Mouse (Mus musculus): ENCODE data around the gene Crim1. TPM values are rescaled to one million over a fixed set of nuclear protein-coding genes. Genes with fewer than 3 reads are reported as not detected.

Gene Crim1
- total RNA-seq, 2 experiments from 2014 or later: 19.8 to 22.5 TPM

DNA sequence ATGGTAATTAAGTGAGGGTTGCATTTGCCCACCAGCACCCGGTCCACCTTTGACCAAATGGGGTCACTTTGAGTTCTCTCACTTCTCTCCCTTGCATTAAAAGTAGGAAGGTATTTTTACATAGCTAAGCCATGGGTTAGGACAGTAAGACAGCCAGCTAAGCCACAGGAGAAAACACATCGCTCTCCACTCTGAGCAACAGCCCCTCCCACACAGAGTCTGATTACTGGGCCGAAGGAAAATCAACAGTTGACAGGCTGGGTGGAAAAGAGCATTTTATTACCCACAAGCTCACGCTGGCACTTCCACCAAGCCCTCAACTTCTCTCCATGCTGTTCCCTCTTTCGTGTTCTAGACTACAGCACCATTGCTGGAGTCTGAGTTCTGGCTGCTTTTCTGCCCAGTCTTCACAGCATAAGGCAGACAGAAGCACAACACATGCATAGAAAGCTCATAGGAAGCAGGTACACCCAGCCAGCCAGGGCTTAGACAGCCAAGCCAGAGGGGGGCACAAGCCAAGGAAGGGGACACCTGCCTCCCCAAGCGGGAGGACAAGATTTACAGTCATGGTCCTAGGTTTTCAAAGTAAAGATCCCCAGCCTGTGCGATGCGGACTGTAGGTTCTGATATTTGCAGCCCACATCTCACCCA lies 179.2 kb downstream of the Crim1 start:
- DNase-seq: no peak

DNA sequence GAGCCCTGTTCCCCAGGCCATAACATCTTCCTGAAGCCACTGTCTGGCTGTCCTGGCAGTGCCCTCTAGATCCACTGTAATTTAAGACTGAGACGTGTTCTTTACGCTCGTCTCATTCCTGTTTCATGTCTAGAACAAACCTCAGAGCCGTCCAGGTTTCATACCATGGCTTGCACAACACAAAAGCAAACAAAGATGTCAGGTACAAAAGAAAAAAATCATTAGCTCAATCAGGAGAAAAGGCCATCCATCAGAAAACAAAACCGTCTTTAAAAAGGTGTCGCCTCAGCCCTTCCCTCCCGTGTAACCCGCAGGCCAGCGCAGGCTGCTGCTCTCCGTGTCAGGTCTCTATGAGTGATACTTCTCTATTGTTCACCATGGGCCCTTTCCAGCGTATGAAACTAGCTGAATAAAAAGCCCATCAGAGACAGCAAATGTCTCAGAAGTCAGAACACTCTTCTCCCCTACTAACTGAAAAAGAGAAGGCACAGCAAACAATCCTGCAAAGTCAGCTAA lies 179.7 kb downstream of the Crim1 start:
- DNase-seq: no peak

DNA sequence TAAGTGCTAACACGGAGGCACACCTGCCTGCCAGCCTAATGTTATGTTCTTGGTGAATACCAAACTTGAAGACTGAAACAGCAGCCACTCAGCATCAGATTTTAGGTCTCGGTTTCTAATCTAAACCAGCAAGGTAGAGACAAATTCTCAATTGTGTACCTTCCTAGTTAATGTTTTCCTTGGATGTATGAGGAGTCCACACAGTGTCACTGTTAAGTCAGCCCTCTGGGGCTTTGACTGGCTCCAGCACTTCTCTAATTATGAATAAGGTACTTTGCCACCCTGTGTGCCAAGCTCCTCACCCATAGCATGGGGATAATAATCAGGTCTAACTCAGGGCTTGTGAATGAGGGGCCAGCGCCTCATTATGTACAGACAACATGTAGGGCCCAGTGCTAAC lies 182.3 kb downstream of the Crim1 start:
- no peak for DNase-seq

DNA sequence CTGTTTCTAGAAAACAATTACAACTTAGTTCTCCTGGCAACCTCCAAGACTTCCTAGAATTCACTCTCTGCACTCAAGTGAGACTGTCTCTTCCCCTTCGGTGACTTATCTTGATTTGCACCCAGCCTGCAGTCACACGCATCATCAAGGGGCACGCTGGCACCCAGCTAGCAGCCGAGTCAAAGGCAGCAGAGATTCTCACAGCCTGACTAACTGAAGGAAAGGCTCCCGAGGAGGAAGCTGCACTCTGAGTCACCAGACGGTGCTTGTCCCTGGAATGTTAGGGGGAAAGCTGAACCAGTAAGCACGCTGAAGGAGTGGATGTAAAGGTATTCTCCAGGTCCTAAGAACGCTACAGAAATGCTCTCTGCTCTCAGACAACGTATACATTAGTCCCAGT lies 187.6 kb downstream of the Crim1 start:
- DNase-seq: no peak

DNA sequence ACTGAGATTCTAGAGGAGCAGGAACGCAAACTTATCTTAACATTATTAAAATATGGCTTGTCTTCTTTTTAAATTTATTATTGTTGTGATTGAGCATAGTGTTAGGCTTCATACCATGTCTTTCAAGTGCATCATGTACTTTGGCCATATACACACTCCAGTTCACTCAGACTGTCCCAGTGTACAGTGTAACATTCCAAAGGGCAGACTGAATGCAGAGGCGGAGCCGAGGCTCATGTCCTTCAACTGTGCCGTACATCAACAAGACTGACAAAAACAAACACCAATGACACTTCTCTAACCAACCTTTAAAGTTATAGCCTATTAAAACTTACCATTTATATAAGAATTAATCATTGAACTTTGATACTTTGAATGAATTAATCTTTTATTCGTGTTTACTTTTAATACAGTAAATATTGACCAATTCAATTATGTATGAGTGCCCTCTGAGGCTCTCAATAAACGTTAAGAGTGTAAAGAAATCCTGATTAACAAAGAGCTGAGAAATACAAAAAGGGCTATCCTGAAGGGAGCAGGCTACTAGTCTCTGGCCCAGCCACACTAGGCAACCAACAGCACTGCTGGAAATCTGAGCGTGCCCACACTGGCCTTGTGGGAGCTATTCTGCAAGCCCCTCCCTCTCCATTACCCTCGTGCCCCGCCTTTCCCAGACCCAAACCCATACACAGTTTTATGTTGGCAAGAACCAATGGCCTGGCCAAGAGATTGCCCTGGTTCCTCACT lies 188.2 kb downstream of the Crim1 start:
- no peak for DNase-seq

DNA sequence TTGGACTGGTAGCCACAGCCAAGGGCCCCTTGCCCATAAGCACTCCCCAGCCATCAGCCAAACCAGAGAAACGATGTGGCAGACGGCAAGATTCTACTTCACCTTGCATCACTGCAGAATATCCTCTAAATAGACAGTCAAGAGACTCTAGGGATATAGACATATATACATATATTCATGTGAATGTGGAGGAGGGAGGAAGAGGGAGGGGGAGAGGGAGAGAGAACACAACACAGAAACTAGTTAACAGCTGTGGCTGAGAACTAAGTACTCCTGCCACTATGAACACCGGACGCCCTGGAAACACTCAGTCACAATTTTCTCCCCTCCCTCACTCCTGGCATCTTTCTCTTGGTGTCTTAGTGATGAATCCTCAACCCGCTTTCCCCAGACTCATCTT lies 189.5 kb downstream of the Crim1 start:
- DNase-seq: no peak

DNA sequence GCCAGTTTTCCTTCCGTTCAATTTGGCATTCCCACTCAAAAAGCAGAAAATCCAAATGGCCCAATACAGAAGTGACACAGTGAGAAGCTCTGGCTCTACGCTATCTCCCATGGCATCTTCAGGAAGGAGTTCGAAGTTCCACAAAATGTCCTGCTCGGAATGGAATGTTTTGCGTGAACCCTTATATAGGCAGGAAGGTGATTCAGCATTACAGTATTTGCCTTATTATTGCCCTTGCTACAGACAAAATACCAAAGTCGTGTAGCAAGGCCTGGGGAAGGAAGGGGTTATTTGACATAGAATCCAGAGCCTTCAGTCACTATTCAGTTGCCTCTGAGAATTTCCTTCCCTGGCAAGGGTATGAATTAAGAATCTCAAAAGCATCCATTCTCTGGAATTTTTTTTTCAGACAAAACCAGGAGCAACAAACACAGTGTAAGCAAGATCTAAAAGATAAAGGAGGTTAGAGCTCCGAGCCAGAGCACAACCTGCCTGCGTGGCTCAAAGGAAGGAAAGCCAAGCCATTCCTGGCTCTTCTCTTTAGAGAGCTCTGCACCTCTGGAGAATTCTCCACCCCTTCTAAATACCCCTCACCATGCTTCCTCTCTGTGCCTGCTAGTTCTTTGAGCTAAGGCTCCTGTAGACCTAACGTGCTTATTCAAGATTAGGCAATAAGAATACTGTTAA lies 192.5 kb downstream of the Crim1 start:
- no peak for DNase-seq

DNA sequence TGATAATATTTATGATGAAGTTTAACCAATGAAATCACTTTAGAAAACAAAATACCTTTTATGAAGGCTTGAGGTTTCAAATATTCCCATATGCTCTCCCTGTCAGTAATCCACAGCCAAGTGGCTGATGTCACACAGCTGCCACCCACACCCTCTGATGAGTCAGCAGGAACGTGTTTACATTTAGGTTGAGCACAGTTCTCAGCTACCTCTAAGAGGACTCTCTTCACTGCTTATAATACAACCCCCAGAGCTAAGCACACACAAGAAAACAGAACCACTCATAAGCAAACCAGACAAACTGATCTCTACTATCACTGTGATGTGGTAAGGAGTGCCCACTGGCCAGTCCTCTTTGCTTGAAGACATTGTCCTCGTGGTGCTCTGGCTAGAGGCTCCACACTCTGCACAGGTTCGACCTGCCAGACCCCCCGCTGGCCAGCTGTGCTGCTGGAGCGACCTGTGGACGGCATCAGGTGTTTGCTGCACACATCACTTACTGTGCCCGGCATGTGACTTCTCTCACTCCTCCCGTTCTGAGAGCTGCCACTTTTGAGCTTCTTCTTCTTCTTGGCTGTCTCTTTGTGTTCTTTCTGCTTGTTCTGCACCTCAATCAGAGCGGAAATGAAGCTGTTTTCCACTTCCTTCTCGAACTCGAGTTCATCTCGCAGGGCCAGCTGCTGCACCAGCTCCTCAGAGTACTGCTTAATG lies 200.2 kb downstream of the Crim1 start:
- no peak for DNase-seq

DNA sequence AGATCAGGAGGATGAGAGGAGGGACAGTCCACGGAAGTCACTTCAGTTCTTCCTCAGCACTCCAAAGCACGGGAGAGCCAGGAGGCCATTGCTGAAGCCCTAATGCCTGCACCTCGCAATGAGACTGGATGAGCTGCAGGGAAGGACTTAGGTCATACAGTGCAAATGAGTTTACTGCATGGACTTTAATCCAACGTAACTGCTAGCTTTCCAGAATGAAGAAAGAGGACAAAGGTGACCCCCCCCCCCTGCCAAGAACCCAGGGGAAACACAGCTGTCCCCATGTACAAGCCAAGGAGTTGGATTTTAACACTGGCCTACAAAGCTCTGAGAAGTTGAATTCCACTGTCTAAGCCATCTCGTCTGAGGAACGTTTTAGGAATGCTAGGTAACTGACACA lies 201.3 kb downstream of the Crim1 start:
- DNase-seq: no peak

DNA sequence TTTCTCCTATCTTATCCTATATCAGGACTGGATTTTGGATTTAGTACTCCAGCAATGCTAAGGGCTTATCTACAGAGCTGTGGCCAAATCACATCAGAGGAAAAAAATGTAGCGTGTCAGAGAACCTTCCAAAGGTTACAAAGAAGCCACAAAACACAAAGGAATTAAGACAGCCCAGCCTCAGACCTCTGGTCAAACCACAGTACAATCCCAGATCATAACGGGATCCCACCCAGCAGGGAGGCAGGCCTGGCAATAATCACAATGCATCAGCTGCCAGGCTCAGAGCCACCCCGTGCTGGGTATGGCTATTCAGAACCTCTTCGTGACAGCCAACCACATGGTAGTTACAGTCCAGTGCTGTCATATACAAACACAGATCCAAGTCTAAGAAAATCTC lies 201.7 kb downstream of the Crim1 start:
- DNase-seq: no peak

DNA sequence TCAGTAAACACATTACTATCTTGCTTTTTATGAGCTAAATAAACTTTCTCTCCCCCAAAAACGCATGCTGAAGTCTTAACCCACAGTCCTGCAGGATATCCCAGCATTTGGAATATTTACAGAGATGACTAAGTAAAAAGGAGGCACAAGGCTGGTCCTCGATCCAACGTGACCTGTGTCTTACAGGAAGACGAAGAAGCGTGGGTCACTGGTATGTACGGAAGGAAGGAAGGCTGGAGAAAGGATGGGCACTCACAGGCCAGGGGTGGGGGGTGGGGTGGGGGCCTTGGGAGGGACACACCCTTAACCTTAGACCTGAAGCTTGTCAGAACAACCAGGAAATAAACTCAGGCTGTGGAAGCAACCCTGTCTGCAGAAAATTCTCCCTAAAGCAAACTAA lies 202.1 kb downstream of the Crim1 start:
- DNase-seq: no peak

DNA sequence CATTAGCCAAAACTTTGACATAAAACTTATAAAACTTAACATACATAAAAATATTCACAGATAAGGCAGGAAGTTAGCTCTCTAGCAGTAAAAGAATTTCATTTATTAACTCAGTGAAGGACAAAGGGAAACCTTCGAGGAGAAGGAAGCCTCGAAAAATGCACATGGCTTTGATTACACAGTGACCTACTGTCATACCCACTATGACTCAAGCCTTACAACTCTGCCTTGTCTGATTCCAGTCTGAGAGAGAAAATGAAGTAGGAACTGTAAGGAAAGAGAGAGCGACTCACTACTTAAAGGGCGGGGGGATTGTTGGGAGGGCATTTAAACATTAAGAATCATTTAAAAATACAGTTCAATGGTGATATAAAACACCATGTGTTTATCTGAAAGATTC lies 203.2 kb downstream of the Crim1 start:
- DNase-seq: no peak

DNA sequence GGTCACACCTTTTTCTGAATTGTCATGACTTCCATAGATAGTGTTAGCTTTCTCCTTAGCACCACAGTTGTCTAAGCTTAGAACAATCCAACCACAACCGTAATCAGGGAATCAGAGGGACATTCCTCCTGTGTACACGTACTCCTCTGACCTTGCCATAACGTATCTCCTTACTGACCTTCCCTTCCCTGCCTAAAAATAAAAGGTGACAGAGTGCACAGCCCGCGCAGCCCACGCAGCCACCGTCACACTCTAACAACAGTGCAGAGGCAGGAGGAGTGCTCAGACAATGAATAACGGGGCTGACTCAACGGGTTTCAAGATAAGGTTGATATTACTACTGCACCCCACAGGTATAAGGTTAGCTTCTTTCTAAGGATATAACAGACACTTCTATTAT lies 203.8 kb downstream of the Crim1 start:
- DNase-seq: no peak

DNA sequence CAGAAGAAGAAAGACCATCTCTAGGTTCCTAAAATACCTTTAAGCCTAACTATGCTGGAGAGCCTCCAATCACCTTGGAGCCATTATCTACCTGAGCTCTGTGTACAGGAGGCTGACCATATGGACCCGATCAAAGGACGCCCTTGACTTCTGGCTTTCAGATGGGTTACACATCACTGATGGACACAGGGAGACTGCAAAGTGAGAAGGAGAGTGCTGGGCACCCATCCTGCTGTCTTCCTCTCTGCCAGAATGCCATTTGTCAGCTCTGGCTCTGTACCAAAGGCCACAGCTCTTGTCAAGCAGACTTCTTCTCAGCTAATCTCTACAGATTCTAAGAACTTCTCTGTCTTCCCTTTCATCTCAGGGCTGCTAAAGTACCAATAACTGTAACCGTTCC lies 205.3 kb downstream of the Crim1 start:
- DNase-seq: peak; percentile 38

DNA sequence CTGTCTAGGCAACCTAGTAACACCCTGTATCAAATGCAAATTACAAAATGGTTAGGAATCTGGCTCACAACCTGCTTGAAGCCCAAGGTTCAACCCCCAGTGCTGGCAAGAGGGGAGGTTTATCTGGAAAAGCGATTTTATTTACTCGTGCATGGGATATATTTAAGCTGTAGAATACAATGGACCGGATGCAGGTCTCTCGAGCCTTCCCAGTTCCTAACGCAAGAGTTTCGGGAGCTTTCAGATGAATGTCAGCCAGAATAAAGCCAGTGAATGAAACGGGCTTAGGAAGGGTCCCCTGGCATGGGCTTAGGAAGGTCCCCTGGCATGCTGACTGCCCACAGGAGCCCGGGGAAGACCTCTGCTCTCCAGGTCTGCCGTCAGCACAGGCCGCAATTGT lies 206.8 kb downstream of the Crim1 start:
- DNase-seq: no peak

DNA sequence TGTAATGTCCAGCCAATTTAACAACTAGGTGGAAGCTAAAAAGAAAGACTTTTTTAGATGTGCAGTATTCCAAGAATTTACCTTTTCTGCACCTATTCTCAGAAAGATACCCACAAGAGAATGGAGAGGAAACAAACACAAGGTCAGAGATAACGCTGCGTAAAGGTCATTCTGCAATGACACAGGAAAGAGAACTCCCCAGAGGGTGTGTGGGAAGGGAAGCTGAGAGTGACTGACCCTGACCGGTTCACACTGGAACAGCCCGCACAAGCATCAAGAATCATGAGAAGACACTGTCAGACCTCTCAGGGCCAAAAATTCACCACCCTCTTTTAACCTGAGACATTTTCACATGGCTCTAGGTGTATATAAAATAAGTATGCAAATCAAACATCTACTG lies 207.5 kb downstream of the Crim1 start:
- DNase-seq: no peak

DNA sequence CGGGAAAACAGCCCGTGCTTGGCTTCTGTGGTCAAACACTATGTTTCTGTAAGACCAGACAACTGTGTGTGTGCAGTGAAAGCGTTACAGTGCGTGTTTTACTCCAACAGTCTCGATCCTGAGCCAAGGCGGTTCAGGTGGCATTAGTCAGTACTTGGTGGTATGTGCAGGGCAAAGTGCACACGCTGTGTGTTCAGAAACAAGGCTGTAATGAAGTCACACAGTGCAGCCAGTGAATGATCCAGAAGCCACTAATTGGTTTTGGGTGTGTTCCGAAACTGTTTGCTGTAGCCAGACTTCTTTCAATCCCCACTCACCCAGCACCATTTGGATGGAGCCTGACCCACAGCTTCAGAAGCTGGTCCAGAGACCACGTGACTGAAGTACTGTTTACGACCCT lies 208.3 kb downstream of the Crim1 start:
- no peak for DNase-seq

DNA sequence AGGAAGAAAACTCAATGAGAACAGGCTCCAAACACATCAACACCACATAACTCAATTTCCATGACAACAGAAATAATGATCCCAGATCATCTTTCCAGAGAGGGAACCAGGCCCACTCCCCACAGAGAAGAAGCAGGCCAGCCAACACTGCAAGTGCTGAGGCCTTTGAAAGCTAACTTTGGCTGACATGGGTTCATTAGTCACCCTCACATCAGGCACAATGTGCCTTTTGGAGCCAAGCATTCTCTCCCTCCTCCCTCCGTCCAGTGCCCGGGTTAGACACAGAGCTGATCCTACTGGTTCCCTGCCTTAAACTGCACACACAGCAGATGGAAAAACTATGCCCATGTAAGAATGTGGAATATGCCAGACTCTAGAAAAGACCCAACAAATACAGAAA lies 209.9 kb downstream of the Crim1 start:
- no peak for DNase-seq

DNA sequence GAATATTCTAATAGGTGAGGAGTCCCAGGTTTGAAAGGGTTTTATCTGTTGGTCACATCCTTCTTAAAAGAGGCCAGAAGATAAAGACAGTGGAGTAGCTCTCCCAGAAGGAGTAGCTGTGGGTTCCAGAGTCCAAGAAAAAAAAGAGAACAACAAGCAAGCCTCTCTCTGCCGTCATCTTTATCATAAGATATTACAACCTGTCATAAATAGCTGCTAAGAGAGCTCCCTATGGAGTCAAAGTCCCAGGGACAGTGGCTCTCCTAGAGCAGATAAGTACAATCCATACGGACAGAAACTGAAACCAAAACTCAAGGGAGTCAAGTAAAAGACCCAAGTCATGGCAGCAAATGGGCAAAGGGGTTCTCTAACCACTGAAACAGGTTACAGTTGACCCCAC lies 215.2 kb downstream of the Crim1 start:
- DNase-seq: no peak

DNA sequence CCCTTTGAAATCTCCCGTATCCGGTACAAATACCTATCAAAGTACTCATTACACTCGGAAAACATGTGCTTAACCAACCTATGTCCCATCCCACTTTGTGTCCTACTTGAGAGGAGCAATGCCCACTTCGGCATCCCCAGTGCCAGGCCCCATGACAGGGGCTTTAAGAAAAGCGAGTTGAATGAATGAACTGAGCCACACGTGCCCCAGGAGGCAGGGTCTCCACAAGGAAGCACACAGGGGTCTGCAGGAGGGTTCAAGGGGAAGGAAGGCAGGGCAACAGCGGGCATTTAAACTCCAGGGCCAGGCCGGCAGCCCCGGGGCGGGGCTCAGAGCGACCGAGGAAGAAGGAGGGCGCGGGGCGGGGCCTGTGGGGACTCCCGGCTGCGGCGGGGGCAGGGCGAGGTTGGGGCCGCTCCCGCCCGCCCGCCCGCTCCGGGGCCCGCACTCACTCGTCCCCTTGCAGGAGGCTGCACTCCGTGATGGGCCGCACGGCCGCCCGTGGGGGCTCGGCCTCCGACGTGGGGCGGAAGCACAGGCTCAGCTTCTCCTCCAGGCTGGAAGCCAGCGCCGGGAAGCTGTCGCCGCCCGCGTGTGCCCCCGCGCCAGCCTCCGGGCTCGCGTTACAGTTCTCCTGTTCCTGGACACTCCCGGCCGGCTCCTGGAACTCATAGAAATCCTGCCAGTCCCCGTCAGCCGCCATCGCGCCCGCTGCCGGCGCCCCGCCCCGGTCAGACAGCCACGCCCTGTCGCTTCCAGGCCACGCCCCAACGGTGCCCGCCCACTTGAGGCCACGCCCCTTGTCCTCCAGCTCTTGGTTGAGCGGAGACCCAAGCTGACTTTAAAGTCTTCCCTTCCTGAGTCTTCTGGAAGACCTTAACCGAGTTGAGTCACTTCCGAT lies 217.6 kb downstream of the Crim1 start, which contains the start of gene Fez2:
Gene Fez2 (minus strand): TSS at position 772 of the 901 bp plus-strand sequence.
- peak; percentile 97 for DNase-seq

DNA sequence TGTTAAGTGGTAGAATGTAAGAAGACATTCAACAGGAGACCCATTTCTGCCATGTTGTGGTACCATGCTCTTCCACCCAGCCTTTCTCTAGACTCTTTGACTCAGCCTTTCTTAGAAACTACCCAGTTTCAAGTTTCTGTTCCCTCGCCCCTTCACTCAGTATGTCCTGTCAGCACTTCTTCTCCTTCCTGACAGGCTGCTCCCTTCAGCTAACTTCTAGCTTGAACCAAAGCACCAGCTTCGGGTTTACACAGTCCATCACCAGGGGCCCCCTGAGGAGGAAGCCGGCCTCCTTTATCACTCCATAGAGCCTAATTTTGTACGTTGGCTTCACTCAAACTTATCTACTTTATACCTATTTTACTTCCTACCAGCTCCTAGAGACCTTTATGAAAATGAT lies 219.2 kb downstream of the Crim1 start:
- DNase-seq: no peak

DNA sequence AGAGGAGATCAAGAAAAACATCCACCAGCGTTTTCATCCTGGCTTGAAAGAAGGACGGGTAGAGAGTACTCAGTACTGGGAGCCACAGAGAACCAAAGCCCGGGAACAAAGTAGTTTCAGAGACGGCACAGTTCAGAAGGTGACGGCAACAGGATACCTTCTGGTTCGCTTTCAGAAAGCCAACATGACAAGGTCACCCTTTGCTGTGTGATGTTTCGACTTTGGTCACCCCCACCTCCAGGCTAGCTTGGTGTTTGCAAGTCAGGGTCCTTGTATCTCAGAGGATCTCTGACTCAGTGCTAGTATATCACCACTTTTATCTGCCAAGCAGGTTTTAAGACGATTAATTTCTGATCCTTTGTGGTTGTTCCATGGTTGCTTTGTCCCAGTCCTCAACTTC lies 225.0 kb downstream of the Crim1 start:
- DNase-seq: no peak
